20 mouse cellular contexts compared by ENCODE assay signal in genomic region chr15:7031297-7032043, GRCm38 (mm10). TPM values are rescaled to one million over a fixed set of nuclear protein-coding genes. Genes with fewer than 3 reads are reported as not detected.
A peak's percentile ranks its signal among the peaks of the same experiment; 100 is the strongest.
DNase-seq lines count a peak whose midpoint lies in the region; ATAC-seq lines count a peak whose summit lies in the region.
"Had no signal": no experiment of that assay in that cellular context is flagged by ENCODE, and none has a peak within 500 bp of the region (broad histone marks: within the 10 kb centered on the region; RNA-seq: fewer than 3 reads in every experiment).

No protein-coding gene starts in this region.

- no peak overlapping the region for H3K27ac ChIP-seq in embryonic facial prominence, embryonic 11.5 days (replicated peaks; ENCODE audit: low read depth, low read length)
- H3K27ac ChIP-seq in embryonic facial prominence, embryonic 10.5 days (replicated peaks): no peak overlapping the region
- peak overlapping the region; percentile 45; the same call in 1 of the 2 replicates for H3K27ac ChIP-seq in heart, embryonic 15.5 days
- H3K27ac ChIP-seq: embryonic facial prominence, embryonic 15.5 days; forebrain, embryonic 13.5 days; limb, embryonic 15.5 days had no signal

- WGBS in embryonic facial prominence, embryonic 11.5 days: 60% methylated on average over 6 of the region's 6 CpGs
- WGBS in embryonic facial prominence, embryonic 10.5 days: 68% methylated on average over 6 of the region's 6 CpGs
- WGBS in heart, embryonic 15.5 days: 41% methylated on average over 6 of the region's 6 CpGs

- H3K4me2 ChIP-seq in embryonic facial prominence, embryonic 11.5 days (ENCODE audit: low read depth, low read length): no peak overlapping the region
- H3K4me2 ChIP-seq in heart, embryonic 15.5 days: peak overlapping the region; percentile 23; the same call in 1 of the 2 replicates
- H3K4me2 ChIP-seq: embryonic facial prominence, embryonic 15.5 days; forebrain, embryonic 13.5 days; limb, embryonic 15.5 days had no signal

- no peak overlapping the region for H3K4me3 ChIP-seq in embryonic facial prominence, embryonic 11.5 days (ENCODE audit: low read depth, low read length)
- H3K4me3 ChIP-seq in embryonic facial prominence, embryonic 10.5 days: no peak overlapping the region
- H3K4me3 ChIP-seq in heart, embryonic 15.5 days: no peak overlapping the region
- H3K4me3 ChIP-seq: embryonic facial prominence, embryonic 15.5 days; forebrain, embryonic 13.5 days; limb, embryonic 15.5 days had no signal

- no peak for ATAC-seq in embryonic facial prominence, embryonic 11.5 days (replicated peaks; ENCODE audit: insufficient number of reproducible peaks, low FRiP score, low TSS enrichment, low read depth)
- ATAC-seq in heart, embryonic 15.5 days (replicated peaks; ENCODE audit: insufficient number of reproducible peaks, insufficient read depth, low FRiP score, low read depth): no peak
- ATAC-seq: forebrain, embryonic 13.5 days; intestine, postnatal 0 days; Patski had no signal

- no peaks in the 10 kb centered on the region for H3K36me3 ChIP-seq in embryonic facial prominence, embryonic 11.5 days (replicated peaks; ENCODE audit: control insufficient read depth, insufficient read depth, low read depth, low read length)
- H3K36me3 ChIP-seq in embryonic facial prominence, embryonic 10.5 days (replicated peaks): no peaks in the 10 kb centered on the region
- H3K36me3 ChIP-seq in heart, embryonic 15.5 days: no peaks in the 10 kb centered on the region
- H3K36me3 ChIP-seq: embryonic facial prominence, embryonic 15.5 days; limb, embryonic 15.5 days had no signal

- DNase-seq in embryonic facial prominence, embryonic 11.5 days (ENCODE audit: low spot score): peak; percentile 26
- DNase-seq in embryonic facial prominence, embryonic 10.5 days (ENCODE audit: low spot score): no peak
- DNase-seq in heart, postnatal 4 days: no peak
- DNase-seq in retina, adult 2 months (ENCODE audit: low read depth, low spot score): peak; percentile 28
- no peak for DNase-seq in retina, embryonic 14.5 days (ENCODE audit: low spot score)
- DNase-seq in left cerebral cortex, adult 8-10 months (ENCODE audit: low spot score in 2 of 2): no peak
- no peak for DNase-seq in spleen, postnatal 14 days (ENCODE audit: low spot score in 2 of 2)
- DNase-seq: adrenal gland, adult 2 months; B cell, adult 2 months; cerebellum, postnatal 36 days; kidney, postnatal 25 days; layer of hippocampus, postnatal 36 days; lung, postnatal 10 days; right cerebral cortex, postnatal 25 days had no signal

- H3K27me3 ChIP-seq in embryonic facial prominence, embryonic 11.5 days (ENCODE audit: control insufficient read depth, insufficient read depth, low read length): no peaks in the 10 kb centered on the region
- H3K27me3 ChIP-seq in embryonic facial prominence, embryonic 10.5 days (replicated peaks; ENCODE audit: low read depth, poor library complexity, severe bottlenecking): no peaks in the 10 kb centered on the region
- no peaks in the 10 kb centered on the region for H3K27me3 ChIP-seq in heart, embryonic 15.5 days
- H3K27me3 ChIP-seq: embryonic facial prominence, embryonic 15.5 days; forebrain, embryonic 13.5 days; limb, embryonic 15.5 days; Patski had no signal

- no peak overlapping the region for H3K9ac ChIP-seq in embryonic facial prominence, embryonic 11.5 days (replicated peaks; ENCODE audit: low read length)
- H3K9ac ChIP-seq in heart, embryonic 15.5 days: no peak overlapping the region
- H3K9ac ChIP-seq: embryonic facial prominence, embryonic 15.5 days; forebrain, embryonic 13.5 days; limb, embryonic 15.5 days had no signal

- no peaks in the 10 kb centered on the region for H3K9me3 ChIP-seq in embryonic facial prominence, embryonic 11.5 days (replicated peaks; ENCODE audit: control insufficient read depth, low read length)
- no peaks in the 10 kb centered on the region for H3K9me3 ChIP-seq in embryonic facial prominence, embryonic 10.5 days
- no peaks in the 10 kb centered on the region for H3K9me3 ChIP-seq in heart, embryonic 15.5 days (replicated peaks)
- H3K9me3 ChIP-seq: embryonic facial prominence, embryonic 15.5 days; forebrain, embryonic 13.5 days; limb, embryonic 15.5 days had no signal

- H3K4me1 ChIP-seq in embryonic facial prominence, embryonic 11.5 days (ENCODE audit: control insufficient read depth, insufficient read depth, low read length): no peaks in the 10 kb centered on the region
- 0 out of 2 replicates have a peak, but pooled peaks cover 4% of the 10 kb centered on the region for H3K4me1 ChIP-seq in embryonic facial prominence, embryonic 10.5 days
- H3K4me1 ChIP-seq in heart, embryonic 15.5 days (replicated peaks): peaks cover 4% of the 10 kb centered on the region; the same call in 1 of the 2 replicates
- H3K4me1 ChIP-seq: embryonic facial prominence, embryonic 15.5 days; forebrain, embryonic 13.5 days; limb, embryonic 15.5 days had no signal

RNA-seq across cellular contexts. Expression of gene Lifr, which starts 58.9 kb away (rescaled TPM):
- polyA plus RNA-seq in embryonic facial prominence, embryonic 11.5 days (2014; fragmentation: Nextera tagmentation; extraction: Ambion mirVana): 19.8 and 22.9 TPM in 2 replicates
- 10.0 and 11.0 TPM in 2 replicates for polyA plus RNA-seq in embryonic facial prominence, embryonic 10.5 days (2016; fragmentation: Nextera tagmentation; extraction: Ambion mirVana)
- polyA plus RNA-seq in heart, embryonic 15.5 days (2015; fragmentation: Nextera tagmentation; extraction: Ambion mirVana): 17.4 and 20.3 TPM in 2 replicates
- total RNA-seq in heart, postnatal 4 days (2021): 10 to 100 TPM; 41.2 to 42.6 TPM
- total RNA-seq in left cerebral cortex, adult 8-10 months (2022): 10 to 100 TPM; 42.3 to 53.0 (median 44.8) TPM

Comparison
In these comparisons a context has a peak if more than half of its experiments do, and no peak if none do; other contexts are left out.
1. DNase-seq: peak in embryonic facial prominence, embryonic 11.5 days (single experiment) and retina, adult 2 months (single experiment); none in embryonic facial prominence, embryonic 10.5 days (single experiment), heart, postnatal 4 days (single experiment), retina, embryonic 14.5 days (single experiment), left cerebral cortex, adult 8-10 months (0 of 2) and spleen, postnatal 14 days (0 of 2).